Mouse (Mus musculus): ENCODE results near the gene Sesn1. TPM values are rescaled to one million over a fixed set of nuclear protein-coding genes. Genes with fewer than 3 reads are reported as not detected.
"Not testable (repeated sequence)": the region's sequence is repeated elsewhere in the genome, so short reads cannot be mapped to it uniquely, and the experiment has no call there.

Sesn1 gene
- total RNA-seq (2022): 100 to 1,000 TPM in 2 of 4 experiments, 10 to 100 TPM in 2; 87.8 to 136 (median 109) TPM

DNA sequence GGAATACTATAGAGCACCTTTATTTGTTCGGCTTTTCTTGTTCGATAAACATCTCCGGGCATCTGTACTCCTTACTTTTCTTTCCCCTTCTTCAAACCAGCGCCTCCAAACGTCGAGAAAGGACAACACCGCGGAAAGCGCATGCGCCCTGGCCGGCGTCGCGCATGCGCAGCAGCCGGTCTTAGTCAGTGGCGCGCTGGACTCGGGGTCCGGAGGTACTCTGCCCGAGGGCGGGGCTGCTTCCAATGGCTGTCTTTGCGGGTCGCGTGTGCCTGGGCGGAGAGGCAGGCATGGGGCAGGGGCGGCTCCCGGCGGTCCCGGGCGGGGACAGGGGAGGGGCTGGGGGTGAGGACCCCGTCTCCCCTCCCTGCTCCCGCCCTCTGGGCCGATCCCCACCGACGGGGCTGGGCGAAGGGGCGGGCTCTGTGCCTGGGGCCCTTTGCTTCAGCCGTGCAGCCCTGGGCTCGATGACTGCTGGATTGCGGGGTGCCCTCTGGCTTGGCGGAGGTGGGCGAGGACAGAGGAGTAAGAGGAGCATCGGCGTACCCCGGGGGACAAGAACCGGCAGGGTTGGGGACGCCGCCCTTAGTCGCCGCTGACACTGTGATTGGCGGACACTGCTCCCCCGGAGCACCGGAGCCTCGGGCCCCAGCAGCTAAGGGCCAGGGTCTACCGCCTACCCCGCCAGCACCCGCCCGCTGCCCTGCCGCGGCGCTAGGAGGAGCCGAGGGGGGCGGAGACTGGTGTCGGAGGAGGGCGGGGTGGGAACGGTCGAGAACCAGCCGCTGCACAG, at the start of gene Sesn1, which contains the start of gene Cep57l1:
TSS of gene Sesn1 (plus strand) at position 165 of the 793 bp plus-strand sequence.
TSS of gene Cep57l1 (minus strand) at position 101 of the 793 bp plus-strand sequence.
- peak; percentile 93 for DNase-seq (ENCODE audit: low spot score)

DNA sequence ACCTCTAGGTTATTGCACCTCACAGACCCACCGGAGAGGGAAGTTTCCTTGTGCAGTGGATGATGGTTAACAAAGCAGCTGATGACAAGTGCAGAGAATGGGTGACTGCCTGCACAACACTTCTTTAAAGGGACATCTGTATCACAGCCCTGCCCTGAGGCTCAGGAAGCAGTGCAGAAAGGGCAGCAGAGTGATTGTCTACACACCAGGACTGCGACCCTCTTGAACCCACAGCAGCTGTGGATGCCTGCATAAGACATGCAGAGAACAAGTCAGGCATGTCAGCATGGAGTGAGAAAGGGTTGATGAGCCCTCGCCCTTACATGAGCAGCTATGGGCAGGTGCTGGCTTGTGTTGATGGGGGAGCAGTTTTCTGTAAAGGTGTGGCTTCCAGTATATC, 48.9 kb upstream of the Sesn1 start:
- DNase-seq (ENCODE audit: low spot score): no peak

DNA sequence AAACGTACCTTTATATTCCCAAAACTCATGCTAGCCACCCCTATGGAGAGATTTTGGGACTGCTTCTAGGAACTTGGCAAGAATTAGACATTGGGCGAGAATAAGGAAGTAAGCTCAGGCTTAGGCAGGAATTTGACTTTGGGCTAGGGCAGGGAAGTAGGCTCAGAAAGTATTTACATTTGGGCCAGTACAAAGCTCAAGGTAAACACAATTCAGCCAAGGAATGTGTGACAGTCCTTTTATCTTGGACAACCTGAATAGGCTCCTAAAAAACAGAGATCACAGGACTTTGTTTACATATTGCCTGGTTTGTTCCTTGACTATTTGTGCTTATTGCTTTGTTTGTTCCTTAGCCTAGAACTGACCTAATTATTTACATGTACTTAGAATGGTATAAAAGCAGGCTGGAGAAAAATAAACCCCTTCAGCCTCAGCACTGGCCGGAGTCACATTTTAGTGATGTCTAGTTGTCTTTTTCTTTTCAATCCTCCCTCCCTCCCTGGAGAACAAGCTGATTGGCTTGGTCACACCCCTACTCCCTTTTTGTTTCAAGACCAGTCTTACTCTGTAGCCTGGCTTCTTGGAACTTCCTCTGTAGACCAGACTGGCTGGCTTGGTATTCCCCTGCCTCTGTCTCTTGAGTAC, 45.9 kb upstream of the Sesn1 start:
- no peak for DNase-seq (ENCODE audit: low spot score)

DNA sequence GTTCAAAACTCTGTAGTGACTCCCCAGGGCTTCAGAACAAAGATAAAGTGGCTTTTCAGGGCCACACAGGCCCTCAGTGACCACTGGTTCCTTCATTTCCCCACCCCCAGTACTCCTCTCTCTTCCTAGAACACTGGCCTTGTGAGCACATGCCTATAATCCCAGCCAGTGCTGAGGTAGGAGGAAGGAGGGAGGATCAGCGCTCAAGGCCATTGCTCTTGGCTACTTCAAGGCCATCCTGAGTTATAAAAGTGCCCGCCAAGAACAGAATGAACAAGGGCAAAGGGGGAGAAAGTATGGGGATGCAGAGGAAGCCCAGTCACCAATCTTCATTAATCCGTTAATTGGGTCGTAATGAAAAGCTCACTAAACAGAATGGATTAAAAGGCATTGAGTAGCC, 44.1 kb upstream of the Sesn1 start:
- DNase-seq (ENCODE audit: low spot score): no peak

DNA sequence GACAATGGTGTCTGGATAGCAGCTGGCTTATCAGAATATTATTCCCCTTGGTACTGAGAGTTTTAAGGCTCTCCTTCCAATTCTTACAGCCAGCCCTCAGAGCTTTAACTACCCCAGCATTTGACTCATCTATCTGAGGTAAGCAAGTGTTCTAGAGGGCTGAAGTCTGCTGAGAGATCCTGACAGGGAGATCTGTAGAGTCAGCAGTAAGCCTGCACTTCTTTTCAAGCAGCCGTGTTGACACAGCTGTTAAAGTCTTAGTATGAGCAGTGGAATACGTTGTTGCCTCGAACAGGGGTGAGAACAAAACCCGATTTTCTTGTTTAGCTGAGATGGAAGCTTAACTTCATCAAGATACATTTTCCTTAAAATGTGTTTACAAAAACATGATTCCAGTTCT, 43.5 kb upstream of the Sesn1 start:
- DNase-seq (ENCODE audit: low spot score): no peak

DNA sequence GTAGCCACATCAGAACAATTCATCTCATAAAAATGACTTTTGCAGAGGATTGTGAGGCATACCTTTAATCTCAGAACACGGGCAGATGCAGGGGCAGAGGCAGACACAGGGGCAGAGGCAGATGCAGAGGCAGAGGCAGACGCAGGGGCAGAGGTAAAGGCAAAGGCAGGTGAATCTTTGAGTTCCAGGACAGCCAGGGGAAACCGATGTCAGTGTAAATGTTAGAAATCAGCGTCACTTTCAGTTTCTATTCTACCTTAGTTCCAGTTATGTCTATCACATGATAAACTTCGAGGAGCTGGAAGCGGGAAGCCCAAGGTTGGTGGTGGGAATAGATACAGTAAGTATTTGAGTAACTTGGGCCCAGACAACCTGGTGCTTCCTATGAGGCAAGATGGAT, 42.5 kb upstream of the Sesn1 start:
- no peak for DNase-seq (ENCODE audit: low spot score)

DNA sequence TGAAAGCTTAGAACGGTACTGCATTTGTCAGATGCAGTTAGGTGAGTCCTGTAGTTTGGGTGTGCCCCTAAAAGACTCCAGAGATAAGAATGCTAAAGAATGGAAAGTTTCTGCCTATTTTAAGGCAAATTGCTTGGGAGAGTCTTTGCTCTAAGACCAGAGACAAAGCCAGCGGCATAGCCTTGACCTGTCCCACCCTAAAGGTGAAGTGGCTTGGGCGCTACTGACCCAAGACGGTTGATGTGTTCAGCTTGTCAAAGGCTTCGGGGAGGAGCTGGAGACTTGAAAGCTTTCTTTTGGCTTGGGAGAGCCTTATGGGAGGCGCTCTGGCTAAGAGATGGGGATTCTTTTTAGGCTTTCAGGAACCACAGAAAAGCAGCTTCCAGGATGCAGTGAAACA, 17.4 kb upstream of the Sesn1 start:
- no peak for DNase-seq (ENCODE audit: low spot score)

DNA sequence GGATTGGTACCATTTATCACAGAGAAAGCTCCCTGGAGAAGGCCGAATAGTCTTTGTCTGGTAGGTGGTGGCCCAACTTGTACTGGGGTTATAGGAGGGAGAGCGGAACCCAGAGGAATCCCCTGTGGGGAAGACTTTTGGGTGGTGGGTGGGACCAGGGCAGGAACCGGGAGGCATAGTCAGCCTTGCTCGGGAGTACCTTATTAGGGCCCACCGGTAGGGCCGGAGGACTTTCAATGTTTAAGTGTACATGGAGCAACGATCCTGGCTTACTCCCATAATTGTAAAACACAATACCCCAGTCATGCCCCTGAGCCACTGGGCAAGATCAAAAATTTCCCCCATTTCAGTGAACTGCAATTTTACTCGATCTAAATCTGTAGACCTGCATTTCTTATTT, 12.5 kb upstream of the Sesn1 start:
- DNase-seq (ENCODE audit: low spot score): no peak

DNA sequence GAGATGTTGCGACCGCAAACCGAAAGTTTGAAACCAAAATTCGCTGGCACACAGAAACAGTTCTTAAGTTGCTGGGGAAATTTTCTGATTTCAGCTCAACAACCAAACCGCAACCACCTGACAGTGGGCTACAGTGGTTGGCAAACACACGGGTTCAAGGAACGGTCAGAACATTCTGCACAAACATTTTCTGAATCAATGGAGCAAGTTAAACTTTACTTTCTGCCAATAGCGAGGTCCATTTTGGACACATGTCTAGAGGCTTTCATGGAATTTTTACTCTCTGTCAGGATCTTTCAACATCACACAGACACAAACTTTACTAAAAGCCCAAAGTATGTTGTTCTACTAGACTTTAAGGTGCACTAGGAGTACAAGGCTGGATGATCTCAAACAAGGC, 6.3 kb upstream of the Sesn1 start:
- DNase-seq (ENCODE audit: low spot score): no peak

DNA sequence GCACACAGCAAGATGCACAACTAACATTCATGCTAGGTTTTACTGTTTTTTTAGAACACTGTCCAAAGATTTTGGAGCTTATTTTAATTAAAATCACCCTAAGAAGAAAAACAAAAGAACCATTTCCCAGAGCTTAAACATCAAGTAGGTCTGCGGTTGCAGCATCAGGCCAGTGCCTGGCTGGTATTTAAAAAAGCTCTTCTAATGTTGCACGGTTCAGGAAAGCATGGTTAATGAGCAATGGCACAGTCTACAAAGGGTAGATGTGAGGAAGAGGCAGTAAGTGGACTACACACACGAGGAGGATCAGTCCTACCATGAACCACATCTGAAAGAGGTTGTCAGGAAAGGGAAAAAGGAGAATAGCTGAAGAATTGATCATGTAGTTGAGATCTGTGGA, 5.0 kb upstream of the Sesn1 start:
- no peak for DNase-seq (ENCODE audit: low spot score)

DNA sequence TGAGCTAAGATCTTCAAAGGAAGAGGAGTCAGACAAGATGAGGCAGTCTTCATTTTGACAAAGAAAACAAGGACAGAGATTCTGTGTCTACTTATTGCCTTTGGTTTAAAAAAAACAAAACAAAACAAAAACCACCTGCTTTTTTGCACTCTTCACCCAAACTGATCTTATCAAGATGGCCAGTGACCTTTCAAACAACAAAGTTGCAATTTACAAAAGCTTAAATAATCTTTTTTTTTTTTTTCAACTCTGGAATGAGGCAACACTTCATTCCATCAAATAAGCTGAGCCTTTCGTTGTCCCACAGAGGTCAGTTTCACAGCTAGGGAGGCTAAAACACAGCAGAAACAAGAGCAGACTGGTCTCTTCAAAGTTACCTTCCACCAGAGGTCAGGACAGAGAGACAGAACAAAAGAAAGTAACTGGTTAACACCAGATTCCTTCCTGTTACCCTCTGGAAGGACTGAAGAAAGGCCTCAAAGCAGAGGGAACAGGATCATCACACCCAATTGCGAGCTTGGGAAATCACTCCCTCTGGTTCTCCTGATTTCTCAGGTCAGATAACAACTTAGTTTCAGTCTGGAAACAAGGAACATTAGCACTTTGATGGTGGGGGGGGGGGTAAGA, 3.9 kb upstream of the Sesn1 start:
- no peak for DNase-seq (ENCODE audit: low spot score)

DNA sequence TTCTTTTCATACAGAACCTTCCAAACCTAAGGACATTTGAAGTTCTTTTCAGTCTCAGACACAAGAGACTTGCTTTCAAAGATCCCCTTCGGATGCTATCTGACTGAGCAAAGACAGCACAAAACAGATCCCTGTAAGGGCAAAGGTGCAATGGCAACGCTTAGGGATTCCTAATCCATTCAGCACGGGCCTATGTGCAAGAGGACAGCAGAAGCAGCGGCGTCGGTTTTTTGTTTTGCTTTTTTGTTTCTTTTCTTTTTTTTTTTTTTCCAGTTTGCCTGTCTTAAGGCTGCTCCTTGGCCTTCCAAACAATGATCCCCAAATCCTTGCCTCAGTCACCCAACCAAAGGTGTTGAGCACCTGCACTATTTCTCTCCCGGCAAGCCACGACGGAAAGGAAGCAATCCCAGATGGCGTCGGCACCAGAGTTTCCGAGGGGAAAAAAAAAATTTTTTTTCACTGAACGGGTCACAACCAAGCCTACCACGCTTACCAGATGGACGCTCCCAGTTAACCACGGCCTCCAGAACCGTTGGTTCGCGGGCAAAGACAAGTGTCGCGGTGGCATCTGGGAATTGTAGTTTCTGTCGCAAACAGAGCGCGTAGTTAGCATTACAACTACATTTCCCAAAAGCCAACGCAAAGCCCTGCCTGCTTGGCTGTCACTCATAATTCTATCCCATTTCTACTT, 510 bp upstream of the Sesn1 start:
- no peak for DNase-seq (ENCODE audit: low spot score)

DNA sequence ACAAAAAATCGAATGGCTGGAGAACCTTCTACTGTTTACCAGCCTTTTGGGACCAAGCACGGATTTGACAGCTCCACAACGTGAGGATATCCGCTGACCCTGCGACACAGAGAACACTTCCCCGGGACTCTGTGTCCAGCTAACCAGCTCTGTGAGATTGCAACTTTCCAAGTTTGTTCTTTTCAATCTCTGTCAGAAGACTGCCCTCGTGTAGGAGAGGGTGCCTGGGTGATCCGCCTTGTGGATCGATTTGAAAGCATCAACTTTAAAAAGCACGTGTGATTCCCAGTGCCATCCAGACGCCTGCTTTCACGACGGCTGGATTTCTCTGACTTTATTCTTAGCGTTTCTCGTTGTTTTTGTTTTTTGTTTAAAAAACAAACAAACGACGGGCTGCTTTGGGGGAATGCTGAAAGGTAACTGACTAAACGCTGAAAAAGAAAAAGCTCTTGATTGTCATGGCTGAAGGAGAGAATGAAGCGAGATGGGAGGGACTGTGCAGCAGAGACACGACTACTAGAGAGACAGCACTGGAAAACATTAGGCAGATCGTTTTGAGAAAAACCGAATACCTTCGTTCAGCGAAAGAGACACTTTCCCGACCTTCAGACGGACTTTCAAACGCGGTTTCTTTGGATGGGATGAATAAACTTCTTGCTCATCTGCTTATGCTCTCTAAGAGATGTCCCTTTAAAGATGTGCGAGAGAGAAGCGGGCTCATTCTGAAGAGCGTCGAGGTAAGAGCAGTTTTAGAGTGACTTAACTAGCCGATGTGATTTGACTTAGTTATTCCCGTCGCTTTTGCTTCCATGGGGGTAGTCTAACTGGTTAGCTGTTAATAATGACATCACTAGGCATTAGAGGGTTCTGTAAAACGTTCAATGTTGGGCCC, 1.1 kb downstream of the Sesn1 start:
- no peak for DNase-seq (ENCODE audit: low spot score)

DNA sequence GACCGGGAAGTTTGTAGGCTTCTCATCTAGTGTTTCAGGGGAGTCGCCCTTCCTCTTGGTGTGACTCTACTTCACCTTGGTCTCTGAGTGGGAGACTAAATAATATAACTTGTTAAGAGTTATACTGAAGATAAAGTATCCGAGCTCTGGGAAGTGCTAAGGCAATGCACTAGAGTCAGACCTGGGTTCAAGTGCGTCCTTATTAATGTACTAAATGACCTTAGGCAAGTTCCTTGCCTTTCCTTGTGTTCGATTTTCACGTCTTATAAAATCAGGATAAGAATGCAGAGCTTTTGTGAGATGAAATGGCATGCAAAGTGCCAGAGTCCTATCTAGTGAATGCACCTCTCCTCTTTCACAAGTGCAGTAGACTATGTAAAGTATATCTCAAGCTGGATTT, 2.8 kb downstream of the Sesn1 start:
- no peak for DNase-seq (ENCODE audit: low spot score)

DNA sequence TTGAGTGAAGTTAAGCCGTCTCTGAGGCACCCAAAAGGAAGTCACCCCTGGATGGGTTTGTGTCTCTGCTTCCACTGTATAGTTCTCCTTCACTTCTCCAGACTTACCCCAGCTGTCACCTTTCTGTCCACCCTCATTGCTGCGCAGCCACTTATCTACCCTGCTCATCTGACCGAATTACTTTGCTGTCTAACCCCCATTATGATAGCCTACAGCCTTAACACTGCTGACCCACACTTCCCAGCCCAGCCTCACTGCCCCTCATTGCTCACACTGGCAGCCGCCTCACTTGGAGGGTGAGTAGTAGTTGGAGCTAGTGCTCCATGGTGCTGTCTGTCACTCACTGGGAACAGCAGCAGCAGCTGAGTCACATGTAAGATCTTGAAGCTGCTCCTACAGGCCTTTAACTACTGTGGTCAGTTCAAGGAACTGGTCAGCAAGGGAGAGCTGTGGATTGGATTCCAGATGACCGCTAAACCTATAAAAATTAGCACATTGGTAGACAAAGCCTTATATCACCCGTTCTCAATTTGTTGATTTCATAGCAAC, 4.6 kb downstream of the Sesn1 start:
- no peak for DNase-seq (ENCODE audit: low spot score)

DNA sequence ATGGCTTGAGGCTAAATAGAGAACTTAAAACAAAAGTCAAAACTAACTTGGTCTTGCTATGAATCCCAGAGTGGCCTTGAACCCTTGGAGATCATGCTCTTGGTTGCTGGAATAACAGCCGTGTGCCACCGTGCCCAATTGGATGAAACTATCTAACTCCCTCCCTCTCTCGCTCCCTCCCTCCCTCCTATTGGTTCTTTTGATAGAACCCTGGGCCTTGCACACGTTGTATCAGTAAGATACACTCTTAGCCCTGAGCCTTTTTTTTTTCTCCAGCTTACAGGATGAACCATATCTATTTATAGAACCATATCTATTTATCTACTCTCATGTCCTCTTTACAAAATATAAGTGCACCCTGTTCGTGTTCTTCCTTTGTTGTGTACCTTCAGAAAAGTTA, 6.8 kb downstream of the Sesn1 start:
- no peak for DNase-seq (ENCODE audit: low spot score)

DNA sequence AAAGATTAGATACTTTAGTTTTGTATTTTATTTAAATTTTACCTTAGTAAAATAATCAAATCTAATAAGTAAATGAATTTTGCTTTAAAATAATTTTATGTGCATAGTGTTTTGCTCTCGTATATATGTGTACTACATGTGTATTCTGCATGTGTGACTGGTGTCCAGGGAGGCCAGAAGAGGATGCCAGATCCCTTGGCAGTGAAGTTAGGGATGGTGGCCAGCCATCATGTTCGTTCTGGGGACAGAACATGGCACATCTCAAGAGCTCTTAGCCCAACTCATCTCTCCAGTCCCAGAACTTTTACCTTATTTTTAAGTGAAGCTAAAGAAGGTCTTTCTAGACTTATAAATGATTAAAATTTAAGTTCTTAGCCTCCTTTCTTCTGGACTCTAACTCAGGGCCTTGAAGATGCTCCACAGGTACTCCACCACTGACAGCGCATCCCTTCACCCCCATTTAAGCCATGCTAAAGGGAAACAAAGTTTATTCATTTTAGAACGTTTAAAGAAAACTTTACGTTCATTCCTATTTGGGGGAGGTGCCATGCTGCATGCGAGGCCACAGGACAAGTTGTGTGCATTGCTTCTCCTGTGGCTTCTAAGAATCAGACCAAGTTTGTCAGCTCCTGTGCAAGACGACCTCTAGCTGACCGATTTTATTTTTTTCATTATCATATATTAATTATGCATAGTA, 8.4 kb downstream of the Sesn1 start:
- DNase-seq (ENCODE audit: low spot score): no peak

DNA sequence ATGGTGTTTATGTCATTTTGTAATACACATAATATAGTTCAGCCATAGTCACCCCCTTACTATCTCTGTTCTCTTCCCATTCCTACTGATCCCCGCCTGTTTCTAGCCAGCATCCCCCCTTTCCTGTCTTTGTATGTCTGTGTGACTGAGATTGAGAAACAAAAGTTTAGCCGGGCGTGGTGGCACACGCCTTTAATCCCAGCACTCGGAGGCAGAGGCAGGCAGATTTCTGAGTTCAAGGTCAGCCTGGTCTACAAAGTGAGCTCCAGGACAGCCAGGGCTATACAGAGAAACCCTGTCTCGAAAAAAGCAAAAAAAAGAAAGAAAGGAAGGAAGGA, 9.0 kb downstream of the Sesn1 start:
- not testable (repeated sequence) for DNase-seq (ENCODE audit: low spot score)

DNA sequence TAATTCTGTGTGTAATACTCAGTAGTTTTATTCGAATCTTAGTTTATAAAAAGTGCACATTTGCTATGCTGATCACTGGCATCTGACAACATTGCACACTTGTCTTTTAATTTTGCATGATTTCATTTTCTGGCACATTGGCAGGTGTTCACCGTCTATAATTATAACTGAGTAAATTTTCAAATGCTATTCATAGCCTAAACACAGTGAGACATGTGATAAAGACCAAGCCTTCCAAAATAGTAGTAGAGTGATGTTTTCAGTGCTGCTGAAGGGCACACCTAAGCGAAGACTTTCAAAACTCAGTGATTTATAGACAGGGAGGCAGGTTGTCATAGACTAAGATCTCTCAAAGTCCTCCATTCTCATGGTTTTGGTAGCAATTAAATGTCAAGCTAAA, 9.6 kb downstream of the Sesn1 start:
- DNase-seq (ENCODE audit: low spot score): peak; percentile 50

DNA sequence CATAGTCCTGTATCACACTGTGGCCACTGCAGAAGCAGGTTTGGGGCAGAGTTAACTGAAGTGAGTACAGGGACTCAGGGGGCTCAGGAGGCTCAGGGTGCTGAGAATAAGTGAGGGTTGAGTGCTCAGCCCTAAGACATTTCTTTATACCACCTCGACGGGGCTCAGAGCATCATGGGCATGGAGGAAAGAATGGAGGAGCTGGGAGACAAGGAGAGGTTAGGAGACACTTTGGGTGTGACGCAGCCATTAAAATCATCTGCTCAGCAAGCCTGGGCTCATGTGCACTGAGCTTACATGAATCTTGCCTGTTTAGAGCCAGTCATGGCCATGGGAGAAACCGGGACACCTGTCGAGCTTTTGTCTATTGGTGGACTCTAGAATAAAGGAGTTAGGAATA, 10.7 kb downstream of the Sesn1 start:
- DNase-seq (ENCODE audit: low spot score): no peak

Data from heart, adult 8-10 months (tissue).